In the genomic region with DNA sequence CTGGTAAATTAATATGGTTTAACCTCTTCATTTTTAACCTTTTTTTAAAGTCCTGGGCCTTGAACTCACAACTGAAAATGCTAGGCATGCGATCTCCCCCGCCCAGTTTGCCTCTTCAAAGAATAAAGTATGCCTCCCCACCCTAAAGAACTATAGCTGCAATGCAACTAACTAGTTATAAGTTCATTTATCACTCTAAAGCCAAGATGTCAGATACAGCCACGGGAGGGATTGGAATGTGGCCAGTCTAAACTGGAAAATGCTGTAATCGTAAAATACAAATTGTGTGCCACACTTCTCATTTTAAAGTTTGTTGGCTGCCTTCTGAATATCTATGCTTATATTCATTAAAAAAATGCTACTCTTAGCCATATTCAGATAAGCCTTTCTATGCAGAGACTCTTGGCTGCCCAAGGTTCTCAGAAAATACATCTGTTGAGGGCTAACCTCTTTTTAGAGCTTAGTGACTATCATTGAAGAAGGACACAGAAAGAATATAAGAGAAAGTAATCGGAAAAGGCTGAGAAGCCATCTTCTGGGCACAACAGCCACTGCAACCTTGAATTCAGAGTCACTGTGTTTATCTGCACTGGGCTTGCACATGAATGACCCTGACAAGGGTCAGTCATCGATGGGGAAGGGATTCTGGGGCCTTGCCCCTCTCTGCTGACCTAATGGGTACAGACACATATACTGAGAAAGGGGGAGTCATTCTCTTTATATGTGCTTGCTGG, we compare ENCODE assay signal across 7 mouse cellular contexts. TPM values are rescaled to one million over a fixed set of nuclear protein-coding genes. Genes with fewer than 3 reads are reported as not detected.
DNase-seq lines count a peak whose midpoint lies in the region; ATAC-seq and TF ChIP-seq lines count a peak whose summit lies in the region.

No protein-coding gene starts in this region.

- no peak for ATAC-seq in lung, embryonic 14.5 days (ENCODE audit: insufficient read depth)
- no peak for ATAC-seq in hindbrain, embryonic 15.5 days (ENCODE audit: low FRiP score, low read depth)
- no peak for ATAC-seq in midbrain, postnatal 0 days (ENCODE audit: low FRiP score)

- H3K4me2 ChIP-seq in lung, embryonic 14.5 days, result peak overlapping the region; percentile 68
- peak overlapping the region; percentile 66 for H3K4me2 ChIP-seq in hindbrain, embryonic 15.5 days
- H3K4me2 ChIP-seq in midbrain, postnatal 0 days (ENCODE audit: low read depth, low read length, poor library complexity, severe bottlenecking), result peak overlapping the region; percentile 76

- intact Hi-C loops in left cerebral cortex, postnatal 4 days (cut with DNase I), result no loop called here

- DNase-seq in lung, embryonic 14.5 days, result peak; percentile 65
- DNase-seq in lung, postnatal 10 days, result no peak
- DNase-seq in cerebellum, postnatal 25 days, result peak; percentile 13 to 15
- DNase-seq in midbrain, postnatal 0 days (ENCODE audit: low spot score), result peak; percentile 25
- no peak for DNase-seq in left cerebral cortex, postnatal 4 days
- DNase-seq in spleen, postnatal 4 days (ENCODE audit: low spot score in 2 of 2), result no peak

- H3K4me3 ChIP-seq in lung, embryonic 14.5 days (ENCODE audit: low read depth, low read length), result peak overlapping the region; percentile 66
- H3K4me3 ChIP-seq in hindbrain, embryonic 15.5 days, result peak overlapping the region; percentile 66
- peak overlapping the region; percentile 84; the same call in 1 of the 2 replicates for H3K4me3 ChIP-seq in midbrain, postnatal 0 days (ENCODE audit: low read depth, low read length)

- H3K9me3 ChIP-seq in lung, embryonic 14.5 days (ENCODE audit: low read depth, low read length), result no peaks in the 10 kb centered on the region
- H3K9me3 ChIP-seq in hindbrain, embryonic 15.5 days, result no peaks in the 10 kb centered on the region
- H3K9me3 ChIP-seq in midbrain, postnatal 0 days (ENCODE audit: low read length), result no peaks in the 10 kb centered on the region

- 0 out of 2 replicates have a peak, but pooled peaks have one; percentile 5 for TF ChIP-seq CTCF in lung, embryonic 14.5 days (IDR thresholded peaks at IDR 0.05; ENCODE audit: low read depth)
- peak; percentile 39 for TF ChIP-seq CTCF in midbrain, postnatal 0 days (IDR thresholded peaks at IDR 0.05)

- H3K9ac ChIP-seq in lung, embryonic 14.5 days, result peak overlapping the region; percentile 92
- H3K9ac ChIP-seq in hindbrain, embryonic 15.5 days, result peak overlapping the region; percentile 87
- peak overlapping the region; percentile 62; the same call in 1 of the 2 replicates for H3K9ac ChIP-seq in midbrain, postnatal 0 days (replicated peaks; ENCODE audit: low read length, poor library complexity, severe bottlenecking)

- H3K36me3 ChIP-seq in lung, embryonic 14.5 days (ENCODE audit: insufficient read depth), result peaks cover 30% of the 10 kb centered on the region
- peaks cover 21% of the 10 kb centered on the region for H3K36me3 ChIP-seq in hindbrain, embryonic 15.5 days
- peaks cover 18% of the 10 kb centered on the region for H3K36me3 ChIP-seq in midbrain, postnatal 0 days (ENCODE audit: insufficient read depth, low read length)

- peak overlapping the region; percentile 87 for H3K27ac ChIP-seq in lung, embryonic 14.5 days (ENCODE audit: low read depth)
- H3K27ac ChIP-seq in hindbrain, embryonic 15.5 days (replicated peaks), result peak overlapping the region; percentile 96
- H3K27ac ChIP-seq in midbrain, postnatal 0 days (ENCODE audit: low read depth, low read length), result peak overlapping the region; percentile 93

- 31% methylated on average over 6 of the region's 6 CpGs for whole genome bisulfite sequencing in lung, embryonic 14.5 days
- whole genome bisulfite sequencing in hindbrain, embryonic 15.5 days, result 47% methylated on average over 6 of the region's 6 CpGs
- 63% methylated on average over 6 of the region's 6 CpGs for WGBS in midbrain, postnatal 0 days

- no peaks in the 10 kb centered on the region for H3K27me3 ChIP-seq in lung, embryonic 14.5 days (ENCODE audit: insufficient read depth, low read length)
- H3K27me3 ChIP-seq in hindbrain, embryonic 15.5 days, result no peaks in the 10 kb centered on the region
- H3K27me3 ChIP-seq in midbrain, postnatal 0 days (ENCODE audit: insufficient read depth, low read length), result no peaks in the 10 kb centered on the region

- peaks cover 12% of the 10 kb centered on the region for H3K4me1 ChIP-seq in lung, embryonic 14.5 days (ENCODE audit: insufficient read depth)
- peaks cover 41% of the 10 kb centered on the region for H3K4me1 ChIP-seq in hindbrain, embryonic 15.5 days (replicated peaks)
- peaks cover 13% of the 10 kb centered on the region; the same call in 1 of the 2 replicates for H3K4me1 ChIP-seq in midbrain, postnatal 0 days (ENCODE audit: insufficient read depth, low read length)

RNA-seq across cellular contexts. Expression of gene Rabggtb, which starts 0.9 kb away (rescaled TPM):
- 52.1 and 54.4 TPM in 2 replicates for polyA plus RNA-seq in lung, embryonic 14.5 days (2014; fragmentation: Nextera tagmentation; extraction: Ambion mirVana)
- polyA plus RNA-seq in hindbrain, embryonic 15.5 days (2015; fragmentation: Nextera tagmentation; extraction: Ambion mirVana), result 50.5 and 55.4 TPM in 2 replicates
- 52.7 and 87.1 TPM in 2 replicates for total RNA-seq in midbrain, postnatal 0 days (2014; rRNA removed)
- polyA plus RNA-seq in midbrain, postnatal 0 days (2015; fragmentation: Nextera tagmentation; extraction: Ambion mirVana), result 60.4 and 63.1 TPM in 2 replicates
- total RNA-seq in left cerebral cortex, postnatal 4 days (2021), result 10 to 100 TPM; 57.7 to 64.1 TPM

RNA-seq across cellular contexts. Expression of gene Msh4, which starts 7.7 kb away (rescaled TPM):
- polyA plus RNA-seq in lung, embryonic 14.5 days (2014; fragmentation: Nextera tagmentation; extraction: Ambion mirVana), result 0.17 and 0.26 TPM in 2 replicates
- 0.12 and 0.22 TPM in 2 replicates for polyA plus RNA-seq in hindbrain, embryonic 15.5 days (2015; fragmentation: Nextera tagmentation; extraction: Ambion mirVana)
- total RNA-seq in midbrain, postnatal 0 days (2014; rRNA removed), result 0.33 TPM in 1 of 2 replicates, not detected in the other
- polyA plus RNA-seq in midbrain, postnatal 0 days (2015; fragmentation: Nextera tagmentation; extraction: Ambion mirVana), result 0.22 and 0.25 TPM in 2 replicates
- total RNA-seq in left cerebral cortex, postnatal 4 days (2021), result under 1 TPM; 0.64 to 0.97 TPM

RNA-seq across cellular contexts. Expression of gene Acadm, which starts 30.8 kb away (rescaled TPM):
- polyA plus RNA-seq in lung, embryonic 14.5 days (2014; fragmentation: Nextera tagmentation; extraction: Ambion mirVana), result 45.7 and 47.6 TPM in 2 replicates
- 63.1 and 65.6 TPM in 2 replicates for polyA plus RNA-seq in hindbrain, embryonic 15.5 days (2015; fragmentation: Nextera tagmentation; extraction: Ambion mirVana)
- 44.1 and 68.3 TPM in 2 replicates for total RNA-seq in midbrain, postnatal 0 days (2014; rRNA removed)
- polyA plus RNA-seq in midbrain, postnatal 0 days (2015; fragmentation: Nextera tagmentation; extraction: Ambion mirVana), result 58.2 and 60.6 TPM in 2 replicates
- total RNA-seq in left cerebral cortex, postnatal 4 days (2021), result 10 to 100 TPM; 29.5 to 33.9 TPM

RNA-seq across cellular contexts. Expression of gene Slc44a5, which starts 59.6 kb away (rescaled TPM):
- 0.29 and 0.53 TPM in 2 replicates for polyA plus RNA-seq in lung, embryonic 14.5 days (2014; fragmentation: Nextera tagmentation; extraction: Ambion mirVana)
- polyA plus RNA-seq in hindbrain, embryonic 15.5 days (2015; fragmentation: Nextera tagmentation; extraction: Ambion mirVana), result 8.6 and 9.6 TPM in 2 replicates
- 27.3 and 32.6 TPM in 2 replicates for total RNA-seq in midbrain, postnatal 0 days (2014; rRNA removed)
- polyA plus RNA-seq in midbrain, postnatal 0 days (2015; fragmentation: Nextera tagmentation; extraction: Ambion mirVana), result 5.4 and 6.3 TPM in 2 replicates
- total RNA-seq in left cerebral cortex, postnatal 4 days (2021), result 10 to 100 TPM; 18.9 to 23.0 TPM

Comparison
In these comparisons a context has a peak if more than half of its experiments do, and no peak if none do; other contexts are left out.
1. DNase-seq: peak in lung, embryonic 14.5 days (single experiment), cerebellum, postnatal 25 days (2 of 2) and midbrain, postnatal 0 days (single experiment); none in lung, postnatal 10 days (single experiment), left cerebral cortex, postnatal 4 days (single experiment) and spleen, postnatal 4 days (0 of 2).
2. Peak in every context shown above with its lines, with median percentiles within 50 percentile points of each other: H3K27ac ChIP-seq, H3K4me2 ChIP-seq, H3K4me3 ChIP-seq and H3K9ac ChIP-seq.